Mouse (Mus musculus) liver (tissue): ENCODE measurements around the gene Wdr37.
A peak's percentile ranks its signal among the peaks of the same experiment; 100 is the strongest.
"Not testable (repeated sequence)": the region's sequence is repeated elsewhere in the genome, so short reads cannot be mapped to it uniquely, and the experiment has no call there.

Experiments used
- DNase-seq: peaks from one replicate; pipeline ENCODE4 v3.0.0-alpha.2; 2020; ENCODE audit warnings: mixed read lengths

The Wdr37 gene

GRCm38 (mm10) chr13:8871314-8871962 lies at the start of gene Wdr37:
TSS of gene Wdr37 (minus strand) at chr13:8871909.
- peak; percentile 60 for DNase-seq

GRCm38 (mm10) chr13:8913890-8914289 lies 42.2 kb upstream of the Wdr37 start:
- DNase-seq = not testable (repeated sequence)

- DNase-seq = not testable (repeated sequence)
These were observed 34.3 kb upstream of the Wdr37 start for GRCm38 (mm10) chr13:8905986-8906385.

GRCm38 (mm10) chr13:8888603-8889002 lies 16.9 kb upstream of the Wdr37 start:
- peak; percentile 23 for DNase-seq

GRCm38 (mm10) chr13:8886185-8886560 lies 14.5 kb upstream of the Wdr37 start:
- DNase-seq = no peak

- peak; percentile 98 for DNase-seq
These were observed 13.9 kb upstream of the Wdr37 start, which contains the start of gene Idi1 for GRCm38 (mm10) chr13:8885445-8886184. TSS of gene Idi1 (plus strand) at chr13:8885501.

GRCm38 (mm10) chr13:8883870-8884269 lies 12.2 kb upstream of the Wdr37 start:
- not testable (repeated sequence) for DNase-seq

- DNase-seq = no peak
These were observed 9.9 kb upstream of the Wdr37 start for GRCm38 (mm10) chr13:8881611-8882010.

GRCm38 (mm10) chr13:8873776-8874175 lies 2.1 kb upstream of the Wdr37 start:
- no peak for DNase-seq

GRCm38 (mm10) chr13:8870510-8871313 lies 997 bp downstream of the Wdr37 start:
- peak; percentile 88 for DNase-seq

GRCm38 (mm10) chr13:8870160-8870509 lies 1.6 kb downstream of the Wdr37 start:
- no peak for DNase-seq

GRCm38 (mm10) chr13:8869578-8870157 lies 2.0 kb downstream of the Wdr37 start:
- no peak for DNase-seq

GRCm38 (mm10) chr13:8866612-8867011 lies 5.1 kb downstream of the Wdr37 start:
- no peak for DNase-seq

GRCm38 (mm10) chr13:8864990-8865389 lies 6.7 kb downstream of the Wdr37 start:
- no peak for DNase-seq

GRCm38 (mm10) chr13:8860861-8861260 lies 10.8 kb downstream of the Wdr37 start:
- no peak for DNase-seq

GRCm38 (mm10) chr13:8858453-8858852 lies 13.3 kb downstream of the Wdr37 start:
- no peak for DNase-seq

- DNase-seq = no peak
These were observed 16.9 kb downstream of the Wdr37 start for GRCm38 (mm10) chr13:8854769-8855168.

GRCm38 (mm10) chr13:8853424-8853823 lies 18.3 kb downstream of the Wdr37 start:
- no peak for DNase-seq

- peak; percentile 40 for DNase-seq
These were observed 22.4 kb downstream of the Wdr37 start for GRCm38 (mm10) chr13:8849311-8849710.

- no peak for DNase-seq
These were observed 24.0 kb downstream of the Wdr37 start for GRCm38 (mm10) chr13:8847702-8848101.

- no peak for DNase-seq
These were observed 29.4 kb downstream of the Wdr37 start for GRCm38 (mm10) chr13:8842273-8842672.

GRCm38 (mm10) chr13:8841846-8842245 lies 29.9 kb downstream of the Wdr37 start:
- DNase-seq = not testable (repeated sequence)

GRCm38 (mm10) chr13:8840941-8841340 lies 30.8 kb downstream of the Wdr37 start:
- DNase-seq = no peak
